20 mouse cellular contexts compared by ENCODE assay signal in genomic region chr2:102955232-102955631, GRCm38 (mm10).
"Had no signal": no experiment of that assay in that cellular context is flagged by ENCODE, and none has a peak within 500 bp of the region (broad histone marks: within the 10 kb centered on the region; RNA-seq: fewer than 3 reads in every experiment).

No protein-coding gene starts in this region.

- DNase-seq: lung, adult 18-20 months; lung, embryonic 14.5 days; lung, postnatal 10 days; lung, postnatal 4 days; retina, postnatal 1 day; right cerebral cortex, adult 18-20 months; right cerebral cortex, postnatal 25 days; right cerebral cortex, postnatal 4 days; spleen, adult 18-20 months; thymus, adult 2 months; thymus, postnatal 25 days; thymus, postnatal 4 days had no signal

- H3K27ac ChIP-seq: midbrain, embryonic 10.5 days; midbrain, embryonic 13.5 days; midbrain, embryonic 15.5 days; neural tube, embryonic 13.5 days; neural tube, embryonic 15.5 days; stomach, embryonic 15.5 days; stomach, postnatal 0 days had no signal

- H3K4me1 ChIP-seq: midbrain, embryonic 13.5 days; midbrain, embryonic 15.5 days; neural tube, embryonic 13.5 days; neural tube, embryonic 15.5 days; stomach, embryonic 15.5 days had no signal

- H3K27me3 ChIP-seq: midbrain, embryonic 13.5 days; midbrain, embryonic 15.5 days; neural tube, embryonic 13.5 days; neural tube, embryonic 15.5 days; stomach, embryonic 15.5 days had no signal

- H3K36me3 ChIP-seq: midbrain, embryonic 10.5 days; midbrain, embryonic 13.5 days; midbrain, embryonic 15.5 days; neural tube, embryonic 13.5 days; neural tube, embryonic 15.5 days; stomach, embryonic 15.5 days had no signal

- H3K9ac ChIP-seq: lung, embryonic 14.5 days; midbrain, embryonic 13.5 days; midbrain, embryonic 15.5 days; neural tube, embryonic 13.5 days; neural tube, embryonic 15.5 days; stomach, embryonic 15.5 days had no signal

- H3K4me2 ChIP-seq: lung, embryonic 14.5 days; midbrain, embryonic 13.5 days; midbrain, embryonic 15.5 days; neural tube, embryonic 13.5 days; neural tube, embryonic 15.5 days; stomach, embryonic 15.5 days had no signal

- H3K4me3 ChIP-seq: midbrain, embryonic 10.5 days; midbrain, embryonic 13.5 days; midbrain, embryonic 15.5 days; myocyte; neural tube, embryonic 13.5 days; neural tube, embryonic 15.5 days; stomach, embryonic 15.5 days had no signal

- H3K9me3 ChIP-seq: midbrain, embryonic 10.5 days; midbrain, embryonic 13.5 days; midbrain, embryonic 15.5 days; neural tube, embryonic 13.5 days; neural tube, embryonic 15.5 days; stomach, embryonic 15.5 days had no signal
